Mouse (Mus musculus): ENCODE results near the gene Plekhg2. TPM values are rescaled to one million over a fixed set of nuclear protein-coding genes. Genes with fewer than 3 reads are reported as not detected.

Gene Plekhg2
- total and polyA plus RNA-seq, 3 experiments: 10.4 to 16.3 (median 14.3) TPM

GRCm38 (mm10) chr7:28410841-28411475, 38.6 kb upstream of the Plekhg2 start:
- H3K27me3 ChIP-seq (ENCODE audit: control insufficient read depth, insufficient read depth, low read length): no peaks in the 10 kb centered on the region
- intact Hi-C loops (cut with DNase I): no loop called here
- 30% methylated on average over 3 of the region's 3 CpGs for WGBS
- DNase-seq: peak; percentile 65 to 79
- H3K27ac ChIP-seq: peak overlapping the region; percentile 77
- H3K36me3 ChIP-seq (ENCODE audit: control insufficient read depth, insufficient read depth, low read length): peaks cover 14% of the 10 kb centered on the region
- no peak overlapping the region for H3K9ac ChIP-seq (ENCODE audit: low read depth, low read length)
- H3K4me3 ChIP-seq: no peak overlapping the region
- H3K79me2 ChIP-seq (replicated peaks; ENCODE audit: control insufficient read depth, insufficient read depth, low read length): no peaks in the 10 kb centered on the region
- peaks cover 9% of the 10 kb centered on the region for H3K4me1 ChIP-seq (ENCODE audit: control insufficient read depth, insufficient read depth, low read length)
- TF ChIP-seq CTCF (IDR thresholded peaks at IDR 0.05) (no peak), POLR2A (IDR thresholded peaks at IDR 0.05; ENCODE audit: insufficient read depth, low read depth, low read length) (no peak), EP300 (IDR thresholded peaks at IDR 0.05; ENCODE audit: insufficient read depth, low read depth, low read length) (peak; percentile 66; the same call in 1 of the 2 replicates)

- Histone ChIP-seq H3K27ac (no peak overlapping the region), H3K4me3 (no peak overlapping the region), H3K36me3 (ENCODE audit: control insufficient read depth, insufficient read depth, low read length) (no peaks in the 10 kb centered on the region), H3K79me2 (replicated peaks; ENCODE audit: control insufficient read depth, insufficient read depth, low read length) (no peaks in the 10 kb centered on the region), H3K27me3 (ENCODE audit: control insufficient read depth, insufficient read depth, low read length) (no peaks in the 10 kb centered on the region), H3K9ac (ENCODE audit: low read depth, low read length) (no peak overlapping the region), H3K4me1 (ENCODE audit: control insufficient read depth, insufficient read depth, low read length) (no peaks in the 10 kb centered on the region)
- WGBS: 54% methylated on average over 3 of the region's 3 CpGs
- intact Hi-C loops (cut with DNase I): no loop called here
- no peak for DNase-seq
- TF ChIP-seq EP300 (IDR thresholded peaks at IDR 0.05; ENCODE audit: insufficient read depth, low read depth, low read length): no peak
- TF ChIP-seq CTCF (IDR thresholded peaks at IDR 0.05): no peak
- no peak for TF ChIP-seq POLR2A (IDR thresholded peaks at IDR 0.05; ENCODE audit: insufficient read depth, low read depth, low read length)
These were observed 29.5 kb upstream of the Plekhg2 start for GRCm38 (mm10) chr7:28401942-28402341.

- H3K36me3 ChIP-seq (ENCODE audit: control insufficient read depth, insufficient read depth, low read length): no peaks in the 10 kb centered on the region
- no peak for TF ChIP-seq CTCF (IDR thresholded peaks at IDR 0.05)
- no peak for TF ChIP-seq EP300 (IDR thresholded peaks at IDR 0.05; ENCODE audit: insufficient read depth, low read depth, low read length)
- no peak for TF ChIP-seq POLR2A (IDR thresholded peaks at IDR 0.05; ENCODE audit: insufficient read depth, low read depth, low read length)
- WGBS: 100% methylated on average over 1 of the region's 1 CpGs
These were observed 28.6 kb upstream of the Plekhg2 start for GRCm38 (mm10) chr7:28401030-28401429.

GRCm38 (mm10) chr7:28398696-28399340, 26.4 kb upstream of the Plekhg2 start:
- H3K36me3 ChIP-seq (ENCODE audit: control insufficient read depth, insufficient read depth, low read length): no peaks in the 10 kb centered on the region
- H3K27ac ChIP-seq: no peak overlapping the region
- no peak overlapping the region for H3K9ac ChIP-seq (ENCODE audit: low read depth, low read length)
- intact Hi-C loops (cut with DNase I): no loop called here
- no peak overlapping the region for H3K4me3 ChIP-seq
- DNase-seq: no peak
- WGBS: 85% methylated on average over 10 of the region's 10 CpGs
- H3K79me2 ChIP-seq (replicated peaks; ENCODE audit: control insufficient read depth, insufficient read depth, low read length): no peaks in the 10 kb centered on the region
- TF ChIP-seq EP300 (IDR thresholded peaks at IDR 0.05; ENCODE audit: insufficient read depth, low read depth, low read length) (no peak), POLR2A (IDR thresholded peaks at IDR 0.05; ENCODE audit: insufficient read depth, low read depth, low read length) (no peak), CTCF (IDR thresholded peaks at IDR 0.05) (no peak)
- no peaks in the 10 kb centered on the region for H3K4me1 ChIP-seq (ENCODE audit: control insufficient read depth, insufficient read depth, low read length)
- H3K27me3 ChIP-seq (ENCODE audit: control insufficient read depth, insufficient read depth, low read length): no peaks in the 10 kb centered on the region

More at GRCm38 (mm10) chr7:28401030-28401429, 28.6 kb upstream of the Plekhg2 start:
- Histone ChIP-seq H3K4me3 (no peak overlapping the region), H3K9ac (ENCODE audit: low read depth, low read length) (no peak overlapping the region), H3K27ac (no peak overlapping the region), H3K27me3 (ENCODE audit: control insufficient read depth, insufficient read depth, low read length) (no peaks in the 10 kb centered on the region), H3K4me1 (ENCODE audit: control insufficient read depth, insufficient read depth, low read length) (no peaks in the 10 kb centered on the region), H3K79me2 (replicated peaks; ENCODE audit: control insufficient read depth, insufficient read depth, low read length) (no peaks in the 10 kb centered on the region)
- intact Hi-C loops (cut with DNase I): no loop called here
- no peak for DNase-seq

GRCm38 (mm10) chr7:28398000-28398399, 25.6 kb upstream of the Plekhg2 start:
- no peak for DNase-seq
- 48% methylated on average over 3 of the region's 3 CpGs for WGBS
- TF ChIP-seq EP300 (IDR thresholded peaks at IDR 0.05; ENCODE audit: insufficient read depth, low read depth, low read length): no peak
- TF ChIP-seq CTCF (IDR thresholded peaks at IDR 0.05): peak; percentile 71
- no peak for TF ChIP-seq POLR2A (IDR thresholded peaks at IDR 0.05; ENCODE audit: insufficient read depth, low read depth, low read length)

GRCm38 (mm10) chr7:28395425-28395824, 23.0 kb upstream of the Plekhg2 start:
- WGBS: 95% methylated on average over 4 of the region's 4 CpGs
- no peak for DNase-seq
- intact Hi-C loops (cut with DNase I): loop anchor here (2.0 kb wide), 1 partner anchor 39 kb away; no protein-coding TSS in a partner anchor

More at GRCm38 (mm10) chr7:28398000-28398399, 25.6 kb upstream of the Plekhg2 start:
- H3K79me2 ChIP-seq (replicated peaks; ENCODE audit: control insufficient read depth, insufficient read depth, low read length): peaks cover 2% of the 10 kb centered on the region; the same call in 1 of the 2 replicates
- no peak overlapping the region for H3K9ac ChIP-seq (ENCODE audit: low read depth, low read length)
- H3K4me1 ChIP-seq (ENCODE audit: control insufficient read depth, insufficient read depth, low read length): 0 out of 2 replicates have a peak, but pooled peaks cover 2% of the 10 kb centered on the region
- no peak overlapping the region for H3K27ac ChIP-seq
- no peak overlapping the region for H3K4me3 ChIP-seq
- intact Hi-C loops (cut with DNase I): no loop called here
- H3K27me3 ChIP-seq (ENCODE audit: control insufficient read depth, insufficient read depth, low read length): no peaks in the 10 kb centered on the region
- H3K36me3 ChIP-seq (ENCODE audit: control insufficient read depth, insufficient read depth, low read length): no peaks in the 10 kb centered on the region

More at GRCm38 (mm10) chr7:28395425-28395824, 23.0 kb upstream of the Plekhg2 start:
- no peaks in the 10 kb centered on the region for H3K27me3 ChIP-seq (ENCODE audit: control insufficient read depth, insufficient read depth, low read length)
- H3K4me3 ChIP-seq: no peak overlapping the region
- no peak overlapping the region for H3K9ac ChIP-seq (ENCODE audit: low read depth, low read length)
- peaks cover 2% of the 10 kb centered on the region; the same call in 1 of the 2 replicates for H3K79me2 ChIP-seq (replicated peaks; ENCODE audit: control insufficient read depth, insufficient read depth, low read length)
- TF ChIP-seq EP300 (IDR thresholded peaks at IDR 0.05; ENCODE audit: insufficient read depth, low read depth, low read length): no peak
- TF ChIP-seq POLR2A (IDR thresholded peaks at IDR 0.05; ENCODE audit: insufficient read depth, low read depth, low read length): no peak
- no peak for TF ChIP-seq CTCF (IDR thresholded peaks at IDR 0.05)
- H3K36me3 ChIP-seq (ENCODE audit: control insufficient read depth, insufficient read depth, low read length): no peaks in the 10 kb centered on the region
- H3K27ac ChIP-seq: no peak overlapping the region
- 0 out of 2 replicates have a peak, but pooled peaks cover 2% of the 10 kb centered on the region for H3K4me1 ChIP-seq (ENCODE audit: control insufficient read depth, insufficient read depth, low read length)
